Mouse (Mus musculus) cortical plate, adult 2 months (tissue): ENCODE results near the gene Eda.

Source experiments
- CTCF ChIP-seq: fragments of 200-500 bp; IDR thresholded peaks from 2 replicates; pipeline ENCODE4 v1.5.1; 2011; ENCODE audit warnings: mild to moderate bottlenecking, control low read depth, low read length; ENCODE audit not compliant: insufficient read depth; ENCODE audit errors: extremely low read depth
- POLR2A ChIP-seq: fragments of 200-500 bp; IDR thresholded peaks from 2 replicates; pipeline ENCODE4 v1.6.1; 2011; ENCODE audit warnings: mild to moderate bottlenecking, low read length, control low read depth; ENCODE audit not compliant: insufficient read depth; ENCODE audit errors: extremely low read depth

DNA sequence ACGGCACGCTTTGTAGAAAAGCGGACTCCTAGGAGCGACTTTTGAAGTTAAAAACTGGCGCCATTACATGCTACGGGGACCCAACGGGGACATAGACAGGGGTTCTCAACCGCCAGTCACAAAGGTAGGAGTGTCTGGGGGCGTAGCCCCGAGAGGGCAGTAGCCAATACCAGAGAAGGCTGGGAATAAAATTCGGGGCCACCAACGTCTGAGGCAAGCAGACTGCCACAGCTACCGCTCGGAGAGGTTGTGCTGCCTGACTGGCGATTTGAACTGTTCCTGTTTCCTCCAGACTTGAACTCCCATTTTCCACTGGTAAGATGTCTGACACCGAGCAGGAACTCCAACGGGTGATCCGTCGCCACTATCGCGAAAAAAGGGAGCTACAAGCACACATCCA, 453.3 kb downstream of the Eda start, which contains the start of gene Otud6a:
- no peak for TF ChIP-seq POLR2A
- no peak for TF ChIP-seq CTCF
